Mouse (Mus musculus): Measurements from ENCODE around the gene Ndufa8. TPM values are rescaled to one million over a fixed set of nuclear protein-coding genes. Genes with fewer than 3 reads are reported as not detected.

Gene Ndufa8
- total RNA-seq, 2 experiments from 2014 or later = 10.1 to 26.1 TPM

DNA sequence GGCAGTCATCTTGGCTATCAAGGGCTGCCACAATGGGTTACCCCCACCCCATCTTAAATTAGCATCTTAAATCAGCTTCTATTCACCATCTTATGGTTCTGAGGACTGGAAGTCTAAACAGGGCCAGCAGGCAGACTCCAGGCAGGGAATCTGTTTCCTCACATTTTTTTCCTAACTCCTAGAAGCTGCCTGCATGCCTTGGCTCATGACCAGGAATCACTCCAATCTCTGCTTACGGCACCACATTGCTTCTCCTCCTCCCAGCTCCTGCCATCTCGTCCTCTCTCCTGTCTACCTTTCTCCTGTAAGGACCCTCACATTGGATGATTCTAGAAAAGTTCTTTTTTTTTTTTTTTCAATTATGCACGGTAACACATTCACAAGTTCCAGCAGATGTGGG is 4.0 kb upstream of the Ndufa8 start:
- no peak for ATAC-seq (replicated peaks; ENCODE audit: low FRiP score, poor library complexity, severe bottlenecking)

DNA sequence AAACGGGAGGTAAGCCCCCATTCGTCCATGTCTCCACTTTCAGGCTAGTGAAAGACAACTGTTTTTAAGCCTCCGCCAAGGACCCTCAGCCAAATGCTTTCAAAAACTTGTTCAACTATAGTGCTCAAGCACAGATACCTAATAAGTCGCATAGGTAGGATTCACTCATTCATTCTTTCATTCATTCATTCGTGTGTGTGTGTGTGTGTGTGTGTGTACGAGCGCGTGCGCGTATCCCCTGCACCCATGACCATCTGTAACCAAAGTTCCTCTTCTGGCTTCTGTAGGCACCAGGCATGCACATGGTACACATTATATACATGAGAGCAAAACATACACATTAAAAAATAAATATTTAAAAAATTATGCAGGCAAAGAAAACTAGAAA is 355 bp upstream of the Ndufa8 start:
- no peak for ATAC-seq (replicated peaks; ENCODE audit: low FRiP score, poor library complexity, severe bottlenecking)

DNA sequence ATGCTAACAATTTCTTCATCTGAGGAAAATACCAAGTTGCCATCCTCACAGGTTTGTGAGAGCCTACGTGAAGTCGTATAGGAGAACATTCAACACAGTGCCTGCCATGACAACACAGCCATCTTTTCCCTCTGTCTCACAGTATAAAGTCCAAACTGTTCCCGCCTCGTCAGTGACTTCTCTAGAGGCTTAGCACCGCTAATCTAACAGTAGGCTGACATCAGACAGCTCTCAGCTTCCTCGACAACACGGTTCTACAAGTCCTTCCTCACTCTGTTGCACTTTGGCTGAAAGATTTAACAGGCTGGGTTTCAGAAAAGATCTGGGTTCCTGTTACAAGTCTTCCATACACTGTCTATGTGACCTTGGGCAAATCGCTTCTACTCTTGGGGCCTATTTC is 1.0 kb downstream of the Ndufa8 start:
- peak; percentile 5; the same call in 1 of the 2 replicates for ATAC-seq (replicated peaks; ENCODE audit: low FRiP score, poor library complexity, severe bottlenecking)

DNA sequence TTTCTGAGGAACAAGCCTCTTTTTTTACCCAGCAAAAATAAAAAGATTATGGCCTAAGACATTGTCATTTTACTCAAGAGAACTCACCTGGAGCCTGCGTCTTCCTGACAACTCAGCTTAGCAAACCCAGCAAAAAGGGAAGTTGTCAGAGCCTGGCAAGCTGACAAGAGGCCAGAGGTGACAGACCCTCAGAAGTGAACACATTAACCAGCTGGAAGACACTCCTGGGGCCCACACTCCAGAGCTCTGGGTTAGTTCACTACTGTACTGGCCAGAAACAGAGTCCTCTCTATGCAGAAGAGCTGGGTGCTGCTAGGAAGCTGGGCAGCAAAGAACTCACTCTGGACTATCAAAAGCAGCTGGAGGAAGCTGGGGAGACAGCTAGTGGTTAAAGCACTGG is 8.3 kb downstream of the Ndufa8 start:
- no peak for ATAC-seq (replicated peaks; ENCODE audit: low FRiP score, poor library complexity, severe bottlenecking)

DNA sequence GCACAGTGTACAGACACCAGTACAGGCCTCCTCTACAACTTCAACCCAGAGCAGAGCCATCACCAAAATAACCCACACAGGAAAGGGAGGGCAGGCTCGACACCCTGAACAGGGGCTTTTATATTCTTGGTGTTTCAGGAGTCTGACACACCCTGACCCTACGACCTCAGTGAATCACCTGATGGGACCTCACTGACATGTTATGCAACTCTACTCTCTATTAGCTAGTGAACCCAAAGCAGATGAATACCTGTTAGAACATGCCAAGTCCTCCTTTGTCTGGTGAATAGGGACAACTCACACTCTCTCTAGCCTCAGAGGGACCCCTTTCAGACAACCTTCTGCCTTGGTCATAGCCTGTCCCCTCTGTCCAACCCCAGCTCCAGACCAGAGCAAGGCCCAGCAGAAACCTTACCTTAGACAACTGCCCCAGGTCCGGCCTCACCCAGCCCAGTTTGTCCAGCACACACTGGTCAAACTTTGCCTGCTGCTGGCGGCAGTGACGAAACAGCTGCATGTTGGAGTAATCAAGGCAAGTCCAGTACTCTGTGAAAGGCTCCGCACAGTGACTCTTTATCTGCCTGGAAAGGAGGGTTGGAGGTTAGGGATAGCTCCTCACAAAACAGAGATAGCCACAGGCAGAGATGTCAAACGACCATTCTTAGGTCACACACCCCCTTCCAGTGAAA is 9.8 kb downstream of the Ndufa8 start:
- ATAC-seq (replicated peaks; ENCODE audit: low FRiP score, poor library complexity, severe bottlenecking) = no peak

DNA sequence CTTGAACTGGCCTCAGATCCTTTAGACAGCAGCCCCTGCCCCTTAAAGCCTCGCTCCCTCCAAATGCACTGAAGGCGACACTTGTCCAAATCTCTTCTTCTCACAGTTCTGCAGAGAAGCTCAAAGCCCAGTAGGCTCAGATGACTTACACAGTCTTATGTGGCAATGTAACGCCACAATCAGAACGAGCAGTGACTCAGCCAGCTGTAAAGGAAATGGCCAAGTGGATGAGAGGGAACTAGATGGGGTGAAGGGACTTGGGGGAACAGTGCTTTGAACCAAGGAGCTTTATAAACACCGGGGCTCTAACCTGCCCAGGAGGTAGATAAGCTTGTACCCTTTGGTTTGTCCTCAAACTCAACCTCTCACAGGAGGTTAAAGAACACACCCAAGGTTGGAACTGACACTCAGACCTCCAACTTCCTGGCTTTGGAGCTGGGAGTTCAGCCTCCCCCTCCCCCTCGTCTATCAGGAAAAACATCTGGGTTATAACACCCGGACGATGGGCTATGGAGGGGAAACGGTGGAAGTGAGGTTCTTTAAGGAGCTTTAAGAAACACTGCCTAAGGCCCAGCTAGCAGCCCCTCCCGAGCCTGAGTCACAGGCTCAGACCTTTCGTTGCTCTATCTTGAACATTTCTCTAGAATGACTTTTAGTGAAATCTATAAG is 13.7 kb downstream of the Ndufa8 start:
- ATAC-seq (replicated peaks; ENCODE audit: low FRiP score, poor library complexity, severe bottlenecking) = no peak

DNA sequence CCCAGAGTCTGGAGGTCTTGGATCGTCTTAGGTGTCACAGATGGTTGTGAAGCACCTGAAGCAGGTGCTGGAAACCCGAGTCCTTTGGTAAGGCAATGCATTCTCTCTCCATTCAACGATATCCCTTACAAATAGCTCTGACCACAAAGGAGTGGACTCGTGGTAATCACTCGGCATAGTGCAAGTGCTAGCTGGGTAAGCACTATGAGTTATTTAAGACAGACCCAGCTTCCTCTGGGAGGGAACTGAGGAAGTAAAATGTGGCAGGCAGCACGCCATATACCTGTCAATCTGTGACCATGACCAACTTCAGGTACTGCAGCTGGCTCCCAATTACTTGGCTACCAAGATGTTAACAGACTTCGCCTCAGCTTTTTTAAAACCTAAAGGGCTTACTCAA is 14.3 kb downstream of the Ndufa8 start:
- ATAC-seq (replicated peaks; ENCODE audit: low FRiP score, poor library complexity, severe bottlenecking) = no peak

DNA sequence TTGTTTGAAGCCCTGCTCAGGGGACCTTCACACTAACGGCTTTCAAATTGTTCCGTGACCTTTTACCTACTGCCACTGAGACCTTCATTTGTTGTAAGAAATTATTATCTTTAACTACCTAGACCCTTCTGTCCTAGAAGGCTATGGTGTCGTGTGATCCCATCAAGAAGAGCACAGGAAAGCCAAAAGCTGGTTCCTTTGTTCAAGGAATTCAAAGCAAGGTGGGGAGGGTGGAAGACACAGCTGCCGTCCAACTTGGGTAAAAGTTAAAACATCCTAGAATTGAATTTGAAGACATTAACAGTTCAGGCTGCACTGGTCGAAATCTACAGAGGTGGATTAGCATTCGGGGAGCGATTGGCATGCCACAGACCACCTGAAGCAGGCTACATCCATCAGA is 15.2 kb downstream of the Ndufa8 start:
- no peak for ATAC-seq (replicated peaks; ENCODE audit: low FRiP score, poor library complexity, severe bottlenecking)

DNA sequence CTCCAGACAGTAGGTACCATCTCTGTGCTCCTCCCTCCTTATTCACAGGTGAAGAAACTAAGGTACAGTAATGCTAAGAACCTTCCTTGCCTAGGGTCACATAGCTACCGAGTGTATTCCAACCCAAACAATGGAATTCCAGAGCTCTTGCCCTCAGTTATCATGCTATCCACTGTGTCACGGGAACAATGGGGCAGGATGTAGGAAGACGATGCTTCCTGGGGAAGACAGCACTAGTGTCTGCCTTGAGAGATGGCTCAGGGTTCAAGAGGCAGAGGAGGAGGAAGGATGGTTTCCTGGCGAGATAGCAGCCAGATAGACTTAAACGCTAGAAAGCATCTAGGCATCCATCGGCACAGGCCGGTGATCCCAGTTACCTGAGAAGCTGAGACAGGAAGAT is 16.3 kb downstream of the Ndufa8 start:
- no peak for ATAC-seq (replicated peaks; ENCODE audit: low FRiP score, poor library complexity, severe bottlenecking)

DNA sequence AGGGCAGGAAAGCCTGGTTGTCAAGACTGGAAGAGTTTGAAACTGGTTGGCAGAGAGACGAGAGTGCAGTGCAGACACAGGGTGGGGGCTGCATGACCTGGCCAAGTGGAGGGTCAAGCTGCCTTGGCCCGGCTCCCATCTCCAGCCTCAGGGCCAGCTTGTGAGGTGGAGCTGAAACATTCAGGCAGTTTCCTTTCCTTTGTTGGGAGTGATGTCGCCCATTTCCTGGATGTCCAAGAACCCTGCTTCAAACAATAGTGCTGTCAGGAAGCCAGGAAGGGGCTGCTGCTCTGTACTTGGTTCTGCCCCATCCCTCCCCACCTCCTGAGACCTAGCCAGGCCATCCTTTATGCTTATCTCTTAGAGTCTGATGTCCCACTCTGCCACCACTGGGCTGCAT is 25.9 kb downstream of the Ndufa8 start:
- no peak for ATAC-seq (replicated peaks; ENCODE audit: low FRiP score, poor library complexity, severe bottlenecking)

DNA sequence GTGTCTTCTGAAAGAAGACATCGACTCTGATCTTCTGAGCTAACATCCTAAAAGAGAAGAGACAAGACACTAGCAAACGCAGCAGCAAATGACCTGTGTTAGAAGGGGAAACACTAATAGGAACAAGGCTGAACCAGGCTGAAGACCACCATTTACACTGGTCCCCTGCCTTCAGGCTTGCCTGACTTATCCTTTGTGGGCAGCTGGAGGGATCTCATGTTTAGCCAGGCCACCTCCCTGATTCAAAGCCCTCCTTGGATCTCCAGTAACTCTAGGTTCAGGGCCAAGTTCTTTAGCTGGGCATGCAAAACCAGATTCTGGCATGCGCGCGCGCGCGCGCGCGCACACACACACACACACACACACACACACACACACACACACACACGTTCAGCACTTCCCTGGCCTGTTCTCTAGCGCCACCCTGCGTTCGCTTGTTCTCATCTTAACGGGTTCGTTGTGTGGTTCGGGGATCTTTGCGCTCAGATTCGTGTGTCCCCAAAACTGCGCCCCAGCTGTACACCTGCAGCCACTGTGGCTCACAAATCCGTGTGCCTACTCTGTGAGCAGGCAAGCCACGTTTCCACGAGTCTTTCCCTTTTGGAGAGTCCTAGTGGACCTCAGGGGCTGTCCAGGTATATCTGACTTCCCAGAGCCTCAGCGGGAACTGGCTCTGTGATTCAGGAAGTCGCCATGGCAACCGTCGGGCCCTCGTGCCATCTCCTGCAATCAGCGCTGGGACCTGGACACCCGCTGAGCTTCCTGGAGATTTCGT is 27.6 kb downstream of the Ndufa8 start:
- ATAC-seq (replicated peaks; ENCODE audit: low FRiP score, poor library complexity, severe bottlenecking) = no peak

DNA sequence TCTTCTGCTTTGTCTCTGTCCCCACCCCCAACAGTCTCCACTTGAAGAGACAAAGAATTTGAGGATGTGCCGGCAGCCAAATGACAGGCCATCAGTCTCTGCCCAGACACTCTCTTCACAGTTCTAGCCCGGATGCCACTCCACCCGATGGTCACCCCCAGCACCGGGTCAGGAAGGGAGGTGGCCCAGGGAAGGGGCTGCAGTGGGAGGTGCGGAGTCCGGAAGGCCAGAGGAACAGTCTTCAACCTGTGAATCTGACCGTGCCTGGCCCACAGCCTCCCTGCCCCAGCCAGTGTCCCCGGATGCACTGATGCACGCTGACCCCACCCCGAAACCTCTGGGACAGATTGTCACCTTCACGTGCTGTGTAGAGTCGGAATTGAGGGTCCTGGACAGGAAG is 36.2 kb downstream of the Ndufa8 start:
- no peak for ATAC-seq (replicated peaks; ENCODE audit: low FRiP score, poor library complexity, severe bottlenecking)

DNA sequence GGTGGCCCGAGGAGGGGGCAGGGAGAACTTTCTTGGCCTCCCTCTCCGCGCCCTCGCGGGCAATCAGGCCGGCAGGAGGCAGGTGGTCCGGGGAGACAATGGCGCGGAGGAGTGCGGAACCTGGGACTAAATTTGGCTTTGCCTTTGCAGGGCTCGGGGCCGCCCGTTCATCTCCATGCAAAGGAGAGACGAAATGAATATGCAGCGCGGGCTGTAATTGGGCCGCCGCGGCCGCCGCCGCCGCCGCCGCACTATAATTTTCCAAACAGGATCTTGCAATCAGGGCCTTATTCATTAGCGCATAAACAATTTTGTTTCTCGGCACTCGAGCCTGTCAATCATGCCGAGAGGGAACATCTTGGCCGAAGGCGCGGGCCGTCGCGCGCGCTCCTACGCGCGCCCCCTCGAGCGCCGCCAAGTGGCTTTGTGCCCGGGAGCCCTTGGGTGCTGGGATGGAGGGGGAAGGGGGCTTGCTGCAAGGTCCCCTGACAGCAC is 37.8 kb downstream of the Ndufa8 start:
- ATAC-seq (replicated peaks; ENCODE audit: low FRiP score, poor library complexity, severe bottlenecking) = no peak

DNA sequence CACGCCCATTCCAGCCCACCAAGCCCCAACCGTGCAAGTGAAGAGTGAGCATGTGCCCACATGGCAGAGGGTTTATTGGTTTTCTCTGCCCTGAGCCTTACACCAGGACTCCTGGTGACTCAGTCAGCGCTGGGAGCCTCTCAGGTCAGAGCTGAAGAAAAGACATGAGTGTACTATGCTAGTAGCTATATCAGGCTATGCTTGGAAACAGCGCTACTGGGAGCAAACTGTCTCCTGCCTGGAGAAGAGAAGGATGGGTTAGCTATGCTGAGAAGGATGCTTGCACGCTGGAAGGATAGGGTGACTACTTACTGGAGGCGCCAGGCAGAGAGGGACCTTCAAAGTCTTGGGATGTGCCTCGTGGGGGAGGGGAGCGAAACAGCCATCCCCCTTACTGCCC is 38.6 kb downstream of the Ndufa8 start:
- no peak for ATAC-seq (replicated peaks; ENCODE audit: low FRiP score, poor library complexity, severe bottlenecking)

DNA sequence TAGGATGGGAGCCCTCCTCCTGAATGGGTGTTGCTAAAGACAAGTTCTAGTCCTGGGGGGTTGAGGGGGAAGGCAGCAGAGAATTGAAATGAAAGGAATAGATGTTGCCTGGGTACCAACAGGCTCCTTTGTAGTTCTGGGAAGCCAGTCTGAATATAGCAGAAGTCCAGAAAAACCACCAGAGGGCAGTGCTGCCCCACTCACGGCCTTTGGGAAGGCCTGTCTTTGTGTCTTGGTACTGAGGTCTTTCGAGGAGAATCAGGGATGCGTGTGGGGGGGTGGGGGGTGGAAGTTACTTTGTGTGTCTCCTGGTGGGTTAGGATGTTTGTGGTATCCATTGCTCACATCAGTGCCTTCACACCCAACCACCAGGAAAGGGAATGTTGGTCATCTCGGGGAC is 39.8 kb downstream of the Ndufa8 start:
- ATAC-seq (replicated peaks; ENCODE audit: low FRiP score, poor library complexity, severe bottlenecking) = no peak

DNA sequence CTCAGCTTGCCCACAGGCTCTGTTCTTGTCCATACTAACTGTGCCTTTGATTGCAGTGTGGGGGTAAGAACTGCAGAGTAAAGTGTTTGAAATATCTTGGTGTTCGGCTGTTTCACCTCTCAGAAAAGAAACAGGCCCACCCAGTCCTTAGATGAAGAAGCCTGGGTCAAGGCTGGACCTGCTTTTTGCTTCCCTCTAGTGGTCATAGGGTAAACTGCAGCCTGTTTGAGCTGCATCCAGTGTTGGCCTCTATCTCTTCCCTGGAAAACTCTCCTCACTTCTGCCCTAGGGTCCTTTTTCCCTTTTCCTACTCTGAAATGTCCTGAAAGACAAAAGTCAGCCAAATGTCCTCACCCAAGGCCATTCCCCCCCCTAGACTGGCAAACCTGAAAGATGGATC is 41.1 kb downstream of the Ndufa8 start:
- ATAC-seq (replicated peaks; ENCODE audit: low FRiP score, poor library complexity, severe bottlenecking) = 0 out of 2 replicates have a peak, but pooled peaks have one; percentile 62

DNA sequence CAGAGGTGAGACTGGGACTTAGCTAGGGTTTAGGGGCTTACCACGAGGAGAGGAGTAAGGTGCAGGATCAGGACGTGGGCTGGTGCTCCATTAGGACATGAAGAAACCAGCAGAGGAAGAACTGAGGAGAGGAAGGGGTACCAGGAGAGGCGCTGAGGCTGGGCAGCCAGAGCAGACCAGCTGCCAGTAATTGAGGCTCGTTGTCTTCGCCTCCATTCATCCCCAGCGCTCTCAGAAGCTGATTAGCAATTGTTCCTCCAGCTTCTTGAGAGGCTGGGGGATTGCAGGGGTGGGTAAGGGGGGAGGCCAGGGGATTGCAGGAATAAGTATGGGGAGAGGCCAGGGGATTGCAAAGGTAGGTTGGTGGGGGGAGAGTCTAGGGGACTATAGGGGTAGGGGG is 47.0 kb downstream of the Ndufa8 start:
- ATAC-seq (replicated peaks; ENCODE audit: low FRiP score, poor library complexity, severe bottlenecking) = no peak

DNA sequence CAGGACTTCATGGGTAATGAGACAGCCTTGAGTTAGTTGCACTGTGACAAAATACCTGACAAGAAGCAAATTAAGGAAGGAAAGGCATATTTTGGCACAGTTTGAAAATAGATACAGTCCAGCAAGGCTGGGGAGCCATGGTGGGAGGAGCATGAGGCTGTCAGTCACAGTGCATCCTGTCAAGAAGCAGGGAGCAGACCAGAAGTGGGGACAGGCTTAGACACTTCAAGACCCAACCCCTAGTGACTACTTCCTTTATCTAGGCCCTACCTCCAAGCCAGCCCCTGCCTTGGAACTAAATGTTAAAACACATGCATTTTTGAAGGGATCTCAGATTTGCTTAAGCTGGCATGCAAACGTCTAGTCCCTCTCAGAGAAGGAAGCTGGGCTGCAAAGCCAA is 48.8 kb downstream of the Ndufa8 start:
- ATAC-seq (replicated peaks; ENCODE audit: low FRiP score, poor library complexity, severe bottlenecking) = no peak

DNA sequence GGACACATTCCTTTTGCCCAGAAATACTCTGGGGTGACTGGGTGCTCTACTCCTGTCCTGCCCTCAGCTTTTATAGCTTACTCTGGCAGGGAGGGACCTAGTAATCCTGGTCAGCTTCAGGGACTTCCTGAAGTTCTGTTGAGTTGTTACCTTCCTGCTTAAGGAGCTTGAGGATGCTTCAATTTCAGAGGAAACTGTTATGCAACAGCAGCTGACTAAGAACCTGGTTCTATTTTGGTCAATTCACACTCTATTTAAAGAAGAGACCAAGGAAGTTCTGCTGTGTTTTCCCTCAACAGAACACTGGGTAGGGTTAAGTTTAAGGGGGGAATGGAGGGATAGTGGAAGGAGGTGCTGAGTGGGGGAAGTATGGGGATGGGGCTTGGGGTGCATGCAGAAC is 50.0 kb downstream of the Ndufa8 start:
- no peak for ATAC-seq (replicated peaks; ENCODE audit: low FRiP score, poor library complexity, severe bottlenecking)

DNA sequence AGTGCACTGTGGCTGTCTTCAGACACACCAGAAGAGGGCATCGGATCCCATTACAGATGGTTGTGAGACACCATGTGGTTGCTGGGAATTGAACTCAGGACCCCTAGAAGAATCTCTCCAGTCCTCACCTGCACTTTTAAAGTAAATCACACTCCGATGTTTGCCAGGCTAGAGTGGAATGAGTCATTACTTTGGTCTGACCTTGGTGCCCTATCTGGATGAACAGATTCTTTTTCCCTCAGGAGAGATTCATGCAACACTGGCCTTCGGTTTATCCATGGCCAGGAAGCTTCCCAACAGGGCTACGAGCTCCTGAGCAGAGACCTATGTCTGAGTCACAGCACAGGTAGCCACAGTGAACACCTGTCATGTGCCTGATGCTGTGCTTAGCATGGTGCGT is 50.8 kb downstream of the Ndufa8 start:
- ATAC-seq (replicated peaks; ENCODE audit: low FRiP score, poor library complexity, severe bottlenecking) = no peak

DNA sequence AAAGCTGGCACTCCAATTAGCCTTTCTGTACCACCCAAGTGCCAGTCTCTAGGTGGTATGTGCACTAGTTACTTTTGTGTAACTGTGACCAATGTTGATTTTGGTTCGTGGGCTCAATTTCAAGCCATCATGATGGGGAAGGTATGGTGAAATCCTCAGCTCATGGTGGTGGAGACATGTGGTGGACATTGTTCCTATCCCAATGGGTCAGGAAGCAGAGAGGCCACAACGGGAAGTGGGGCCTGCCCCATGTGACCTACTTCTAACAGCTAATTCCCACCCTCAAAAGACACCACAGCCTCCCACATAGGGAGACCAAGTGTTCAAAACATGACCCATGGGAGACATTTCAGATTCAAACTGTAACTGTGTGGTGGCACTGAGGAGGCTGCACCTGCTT is 52.5 kb downstream of the Ndufa8 start:
- ATAC-seq (replicated peaks; ENCODE audit: low FRiP score, poor library complexity, severe bottlenecking) = no peak

All from erythroid progenitor cell, adult 5-6 weeks (primary cell).